Mouse (Mus musculus) hindlimb bud, embryonic 11.5 days (tissue): ENCODE results near the gene Mical3.

Source experiments
- DNase-seq: peaks from one replicate; pipeline ENCODE4 v3.0.0-alpha.2; 2012; ENCODE audit warnings: low read depth, low spot score; ENCODE audit errors: extremely low spot score

Mical3 gene

DNA sequence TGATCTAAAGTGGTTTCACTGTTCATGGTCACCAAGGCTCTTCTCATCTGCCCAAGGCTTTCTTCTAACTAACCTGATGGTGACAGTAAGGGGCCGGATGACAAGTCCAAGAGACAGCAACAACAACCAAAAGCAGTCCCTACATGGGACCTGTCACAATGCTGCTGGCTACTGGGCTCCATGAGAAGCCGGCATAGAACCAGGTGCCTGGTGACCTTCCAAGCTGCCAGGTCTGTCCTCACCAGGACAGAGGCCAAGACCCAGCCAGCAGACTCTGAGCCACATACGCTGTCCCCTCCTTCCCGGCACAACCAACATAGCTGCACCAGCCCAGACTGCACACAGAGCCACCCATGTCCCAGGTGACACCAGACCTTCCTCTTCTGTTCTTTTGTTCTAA is 112.7 kb downstream of the Mical3 start:
- DNase-seq = no peak

DNA sequence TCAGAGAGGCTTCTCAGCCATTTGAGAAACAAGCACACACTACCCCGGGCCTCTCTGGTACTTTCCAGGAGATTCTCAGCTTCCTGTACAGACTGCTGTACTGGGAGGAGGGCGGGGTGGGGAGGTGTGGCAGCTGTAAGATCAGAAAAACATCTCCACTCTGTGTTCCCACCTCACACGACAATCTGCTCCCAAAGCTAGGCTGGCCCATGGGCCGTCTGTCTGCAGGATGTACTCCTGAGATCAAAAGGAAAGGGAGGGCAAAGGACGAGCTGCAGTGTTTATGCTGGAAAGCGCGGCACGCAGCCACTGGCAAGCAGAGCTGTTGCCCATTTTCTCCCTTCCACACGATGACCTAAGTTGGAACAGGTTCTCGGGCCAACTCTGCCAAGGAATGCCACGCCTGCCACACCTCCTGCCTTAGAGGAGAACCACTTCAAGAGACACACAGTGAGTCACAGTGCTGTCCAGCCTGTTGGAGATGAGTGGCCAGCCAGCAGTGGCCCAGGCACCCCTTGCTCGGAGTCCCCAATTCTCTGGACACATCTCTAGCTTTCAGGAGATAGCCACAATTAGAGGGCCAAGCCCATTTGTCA is 113.3 kb downstream of the Mical3 start:
- no peak for DNase-seq

DNA sequence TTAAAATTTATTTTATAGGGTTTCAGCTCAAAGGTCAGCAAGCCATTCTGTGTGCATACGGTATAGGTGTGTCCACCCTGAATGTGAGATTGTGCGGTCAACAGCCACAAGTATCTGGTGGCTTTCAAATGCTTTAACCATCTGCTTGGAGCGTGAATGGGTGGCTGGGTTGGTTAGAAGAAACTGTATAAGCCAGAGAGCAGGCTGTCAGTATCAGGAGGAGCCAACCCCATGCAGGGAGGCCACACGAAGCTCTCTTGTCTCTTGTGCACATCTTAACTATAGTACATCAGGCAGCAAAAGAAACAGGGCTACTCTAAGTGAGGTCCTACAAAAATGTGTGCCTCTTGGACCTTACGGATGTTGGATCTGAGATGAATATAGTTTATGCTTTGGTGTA is 114.7 kb downstream of the Mical3 start:
- no peak for DNase-seq

DNA sequence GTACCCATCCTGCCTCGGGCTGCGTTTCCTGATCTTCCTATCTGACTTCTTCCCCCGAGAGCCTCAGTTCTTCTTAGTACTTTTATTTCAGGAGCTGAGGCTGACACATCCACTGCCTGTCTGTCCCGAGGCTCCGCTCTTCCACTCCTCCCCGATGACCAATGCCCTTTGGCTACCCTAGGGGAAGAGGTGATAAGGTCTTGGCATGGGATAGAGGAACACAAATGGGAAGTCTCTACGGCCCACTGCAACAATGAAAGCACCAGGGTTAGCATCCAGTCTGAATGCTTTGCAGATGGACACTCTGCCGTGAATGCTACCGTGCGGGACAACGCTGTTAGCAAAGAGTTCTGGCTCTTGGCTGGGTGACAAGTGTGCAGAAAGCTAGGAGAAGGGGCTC is 116.5 kb downstream of the Mical3 start:
- DNase-seq = no peak

DNA sequence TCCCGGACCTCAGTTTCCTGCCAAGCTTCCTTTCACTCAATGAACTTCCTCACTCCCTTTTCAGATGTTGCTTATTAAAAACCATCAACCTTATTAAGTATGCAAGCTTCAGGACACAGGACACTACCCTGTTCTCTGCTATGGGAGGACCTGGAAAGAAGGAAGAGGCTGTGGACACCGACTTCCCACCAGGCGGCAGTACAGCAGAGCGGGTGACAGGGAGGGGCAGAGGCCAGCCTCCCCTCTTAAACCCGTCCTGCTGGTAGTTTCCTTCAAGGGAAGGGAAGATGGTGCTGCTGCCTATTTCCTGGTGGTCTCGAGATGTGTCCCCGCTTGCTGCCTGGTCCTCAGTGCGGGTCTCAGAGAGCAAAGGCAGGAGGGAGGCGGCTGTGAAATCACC is 117.0 kb downstream of the Mical3 start:
- no peak for DNase-seq

DNA sequence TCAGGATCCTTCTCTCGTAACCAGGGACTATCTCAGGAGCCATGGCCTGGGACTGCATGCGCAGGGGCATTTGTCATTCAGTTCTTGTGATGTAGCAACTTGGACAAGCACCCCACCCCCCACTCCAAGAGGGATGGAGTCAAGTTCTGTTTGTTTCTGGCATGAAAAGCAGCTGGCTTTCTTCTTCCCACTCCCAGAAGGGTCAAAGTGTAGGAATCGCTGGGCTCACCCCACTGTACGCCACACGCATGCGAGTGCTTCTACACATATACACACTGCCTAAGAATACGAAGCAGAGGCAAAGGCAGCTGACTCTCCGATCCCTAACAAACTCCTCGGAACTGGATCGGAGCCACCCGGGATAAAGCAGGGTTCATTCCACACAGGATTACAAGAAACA is 119.1 kb downstream of the Mical3 start:
- no peak for DNase-seq

DNA sequence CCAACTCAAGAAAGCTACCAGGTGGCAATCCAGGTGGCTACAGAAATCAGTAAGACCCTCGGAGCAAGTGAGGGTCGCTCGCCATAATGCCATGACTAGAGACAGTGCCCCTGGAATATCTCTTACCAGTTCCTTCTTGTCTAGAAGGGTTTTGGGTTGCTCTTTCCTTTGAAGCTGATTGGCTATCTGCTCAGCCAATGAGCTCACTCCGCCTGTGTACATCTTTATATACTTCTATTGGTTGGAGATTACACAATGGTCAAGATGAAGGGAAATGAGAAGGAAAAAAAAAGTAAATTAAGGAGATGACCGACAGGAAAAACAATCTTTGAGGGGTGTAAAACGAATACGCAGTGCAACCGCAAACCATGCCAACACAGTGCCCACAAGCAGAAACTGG is 121.1 kb downstream of the Mical3 start:
- no peak for DNase-seq

DNA sequence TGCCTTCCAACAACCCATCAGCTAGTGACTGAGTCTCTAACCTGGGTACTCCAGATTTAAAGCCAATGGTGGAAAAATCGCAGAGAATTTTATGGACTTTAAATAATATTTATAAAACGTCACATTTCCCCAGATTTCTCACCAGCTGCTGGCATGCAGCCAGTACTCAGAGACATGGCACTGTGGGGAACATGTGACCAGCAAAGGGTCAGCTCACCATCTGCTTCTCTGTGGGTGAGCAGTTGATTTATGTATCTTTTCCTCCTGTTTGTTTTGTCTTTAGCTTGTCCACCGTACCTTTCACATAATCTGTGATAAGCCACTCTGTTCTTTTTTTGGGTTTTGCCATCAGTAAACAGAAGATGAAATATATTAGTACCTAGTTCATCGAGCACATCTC is 125.8 kb downstream of the Mical3 start:
- DNase-seq = no peak

DNA sequence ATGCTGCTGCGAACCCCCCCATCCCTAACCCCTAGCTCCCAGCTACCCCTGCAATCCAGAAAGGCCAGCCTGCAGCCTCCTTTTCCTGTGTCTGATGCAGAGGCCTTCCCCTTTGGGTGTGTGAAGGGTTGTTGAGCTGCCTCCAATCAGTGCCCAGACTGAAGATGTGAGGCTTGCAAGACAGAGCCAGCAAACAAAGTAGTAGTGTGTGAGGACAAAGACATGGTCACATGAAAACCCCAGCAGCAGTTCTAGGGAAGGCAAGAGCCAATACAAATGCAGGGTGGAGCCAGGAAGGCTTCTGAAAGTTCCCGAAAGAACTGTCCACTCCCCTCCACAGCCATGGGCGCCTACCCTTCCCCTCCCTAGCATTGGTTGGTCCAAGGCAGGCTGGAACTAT is 127.8 kb downstream of the Mical3 start:
- DNase-seq = no peak

DNA sequence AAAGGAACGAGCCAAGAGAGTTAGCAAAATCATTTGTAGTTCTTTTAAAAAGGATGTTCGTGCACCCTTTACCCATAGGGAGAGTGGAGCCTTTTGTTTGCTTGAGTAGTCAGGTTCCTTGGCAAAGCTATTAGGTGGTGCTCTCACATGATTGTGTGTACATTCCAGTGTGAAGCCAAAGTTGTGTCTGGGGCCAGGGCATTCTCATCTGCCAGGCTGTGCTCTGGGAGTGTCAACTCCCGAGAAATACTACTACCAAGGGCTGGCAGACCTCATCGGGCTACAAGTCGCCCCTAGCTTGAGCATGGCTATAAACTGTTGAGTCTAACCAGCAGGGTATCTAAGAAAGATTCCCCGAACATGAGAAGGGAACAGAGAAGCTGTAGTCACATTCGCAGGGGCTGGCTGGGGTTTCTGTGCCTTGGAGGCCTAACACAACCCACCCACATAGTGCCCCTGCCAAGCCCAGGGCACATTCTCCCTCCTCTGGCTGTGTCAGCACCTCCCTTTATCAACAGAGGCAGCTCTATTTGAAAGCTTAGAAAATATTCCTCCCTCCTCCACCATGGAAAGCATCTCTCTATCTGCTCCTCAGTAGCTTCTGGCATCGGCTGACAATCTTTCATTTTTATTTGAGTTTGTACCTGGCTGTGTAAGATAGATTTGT is 130.8 kb downstream of the Mical3 start:
- no peak for DNase-seq

DNA sequence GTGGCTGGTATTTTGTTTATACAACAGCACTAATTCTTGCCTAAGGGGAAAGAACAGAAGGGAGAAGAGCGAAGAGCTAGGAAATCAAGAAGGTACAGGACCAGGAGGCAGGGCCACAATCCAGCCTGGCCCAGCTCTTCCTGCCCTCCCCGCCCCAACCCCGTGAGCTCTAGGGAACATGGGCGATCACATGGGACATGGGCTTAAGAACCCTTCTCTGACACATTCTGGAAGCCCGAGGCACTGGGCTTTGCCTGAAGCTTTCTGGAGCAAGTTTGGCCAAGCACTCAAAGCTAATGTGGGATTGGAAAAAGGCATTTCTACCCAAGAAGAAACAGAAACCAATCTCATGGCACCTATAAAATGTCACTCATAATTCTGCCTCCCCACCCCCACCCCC is 131.7 kb downstream of the Mical3 start:
- no peak for DNase-seq

DNA sequence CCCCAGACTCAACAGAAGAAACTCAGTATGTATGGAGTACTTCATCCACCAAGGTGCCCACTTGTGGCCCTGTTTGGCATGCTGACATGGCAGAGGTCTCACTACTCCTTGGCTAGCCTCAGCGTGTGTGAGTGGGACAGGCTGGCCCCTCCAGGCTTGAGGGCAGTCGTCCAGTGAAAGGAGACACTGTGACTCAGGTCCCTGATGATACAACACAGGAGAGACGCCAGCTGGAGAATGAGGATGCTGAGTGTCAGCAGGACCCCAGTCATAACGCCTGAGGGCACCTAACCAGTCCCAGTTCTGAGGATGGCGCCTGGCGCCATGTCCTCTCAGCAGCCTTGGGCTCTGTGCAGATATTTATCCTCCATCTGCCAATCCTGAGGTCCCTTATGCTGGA is 134.2 kb downstream of the Mical3 start:
- no peak for DNase-seq

DNA sequence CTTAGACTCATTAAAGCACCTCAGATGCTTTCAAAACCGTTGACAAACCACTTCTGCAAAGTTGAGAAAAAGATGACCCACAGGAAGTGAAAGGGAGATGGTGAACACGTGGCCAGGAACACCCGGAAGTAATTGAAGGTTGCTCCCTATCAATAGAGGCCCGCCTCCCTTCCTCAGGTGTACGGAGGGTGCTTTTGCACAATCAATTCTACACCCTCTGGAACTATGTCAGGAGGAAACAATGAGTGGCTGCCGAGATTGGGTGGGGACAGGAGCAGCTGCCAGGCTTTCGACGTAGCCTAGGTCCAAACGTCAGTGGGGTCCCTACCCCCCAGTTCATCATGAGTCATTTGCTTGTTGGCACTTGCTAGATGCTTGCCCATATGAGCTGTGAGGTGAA is 135.3 kb downstream of the Mical3 start:
- no peak for DNase-seq

DNA sequence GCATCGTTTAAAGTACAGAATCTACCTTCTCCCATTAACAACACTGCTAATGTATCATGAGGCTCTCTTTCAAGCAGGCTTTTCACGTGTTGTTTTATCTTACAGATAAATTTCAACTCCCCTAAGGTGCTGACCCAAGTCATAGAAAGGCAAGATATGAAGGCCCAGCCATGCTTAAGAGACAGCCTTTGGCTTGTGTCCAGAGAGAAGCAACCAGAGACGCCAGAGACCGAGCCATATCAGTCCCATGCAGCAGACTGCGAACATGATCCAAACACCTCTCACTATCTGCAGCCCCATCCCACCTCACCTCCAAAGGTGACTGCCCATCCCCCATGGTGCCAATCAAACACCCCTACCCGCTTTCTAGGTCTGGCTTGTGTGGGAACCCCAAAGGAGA is 138.9 kb downstream of the Mical3 start:
- DNase-seq = no peak

DNA sequence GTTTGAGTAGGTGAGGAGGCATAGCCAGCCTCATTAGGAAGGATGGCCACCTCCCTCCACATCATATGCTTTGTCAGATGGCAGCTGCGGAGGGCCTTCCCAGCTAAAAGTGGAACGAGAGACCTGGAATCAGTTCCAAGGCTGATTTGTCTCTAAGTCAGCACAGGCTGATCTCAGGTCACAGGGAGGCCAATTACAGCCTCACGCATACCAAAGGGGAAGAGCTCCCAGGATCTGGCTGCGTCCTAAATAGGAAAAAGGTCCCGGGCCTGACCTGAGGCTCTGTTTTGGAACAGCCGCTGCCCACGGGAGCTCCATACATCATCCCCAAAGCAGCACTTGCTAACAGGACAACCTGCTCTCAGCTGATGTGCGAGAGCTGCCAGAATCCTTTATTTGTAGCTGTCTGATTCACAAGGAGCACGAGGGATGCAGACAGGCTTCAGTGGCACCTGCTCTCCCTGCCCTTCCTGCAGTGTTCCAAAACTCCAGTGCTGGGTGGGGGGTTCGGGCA is 143.2 kb downstream of the Mical3 start:
- no peak for DNase-seq

DNA sequence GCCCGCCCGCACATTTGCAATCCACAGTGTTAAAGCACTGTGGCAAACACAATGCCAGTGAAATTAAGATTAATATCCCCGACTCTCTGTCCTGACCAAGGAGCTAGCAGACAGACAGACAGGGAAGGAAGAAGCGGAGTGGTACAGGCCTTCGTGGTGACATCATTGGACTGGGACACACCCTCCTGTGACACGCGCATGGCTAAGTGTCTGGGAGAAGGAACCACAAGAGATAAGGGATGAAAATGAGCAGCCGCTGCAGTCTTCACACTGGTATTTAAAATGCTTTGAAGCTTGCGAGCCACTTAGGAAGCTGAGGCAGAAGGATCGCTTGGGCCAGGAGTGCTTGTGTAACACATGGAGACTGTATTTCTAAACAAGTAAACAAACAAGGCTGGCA is 143.6 kb downstream of the Mical3 start:
- DNase-seq = no peak

DNA sequence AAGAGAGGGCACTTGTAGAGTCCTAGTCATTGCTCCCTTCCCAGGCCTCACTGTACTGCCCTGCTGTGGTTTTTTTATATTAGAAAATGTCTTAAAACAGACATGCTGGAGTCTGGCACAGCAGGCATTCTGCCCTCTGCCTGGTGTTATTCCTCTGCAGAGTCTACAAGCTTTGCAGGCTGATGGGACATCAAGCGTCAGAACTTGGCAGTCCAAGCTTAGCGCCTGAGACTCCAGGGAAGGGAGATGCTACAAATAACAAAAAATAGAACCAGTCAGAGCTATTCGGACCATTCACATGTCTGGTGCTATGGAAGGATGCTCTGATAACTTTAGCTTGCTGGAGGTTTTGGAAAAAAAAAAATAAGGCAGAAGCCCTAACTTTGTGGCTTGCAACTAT is 144.6 kb downstream of the Mical3 start:
- no peak for DNase-seq

DNA sequence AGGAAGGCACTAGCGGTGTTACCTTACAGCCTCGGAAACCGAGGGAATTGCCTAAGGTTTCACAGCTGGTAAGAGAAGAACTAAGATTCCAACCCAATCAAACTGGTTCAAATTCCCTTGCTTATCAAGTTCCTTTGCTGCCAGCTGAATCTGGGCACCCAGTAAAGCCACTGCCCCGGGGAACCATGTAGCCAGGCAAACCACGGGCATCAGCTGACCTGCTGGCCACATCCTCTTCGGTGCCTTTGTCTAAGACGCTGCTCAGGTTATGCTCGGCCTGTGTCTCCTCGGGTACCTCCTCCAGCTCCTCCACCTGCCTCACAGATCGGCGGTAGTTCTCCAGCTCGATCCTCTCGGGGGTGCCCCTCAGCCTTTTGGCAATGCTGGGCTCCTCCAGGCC is 148.5 kb downstream of the Mical3 start:
- DNase-seq = no peak

DNA sequence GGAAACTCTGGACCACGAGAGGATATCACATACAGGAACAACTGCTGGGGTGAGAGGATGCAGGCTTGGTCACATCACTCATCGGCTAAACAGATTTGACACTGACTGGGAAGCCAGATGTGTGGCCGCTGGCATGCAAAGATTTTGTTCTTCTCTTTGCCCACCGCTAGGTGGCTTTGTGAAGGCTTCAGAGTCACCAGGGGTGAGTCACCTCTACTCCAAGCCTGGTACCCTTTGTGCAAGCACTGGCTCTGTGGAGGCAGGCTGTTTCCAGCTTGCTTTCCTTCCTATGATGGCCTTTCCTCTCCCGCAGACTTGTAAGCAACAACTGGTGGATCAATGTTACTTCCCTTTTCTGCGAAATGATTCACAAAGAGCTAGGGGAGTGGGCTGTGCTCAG is 149.3 kb downstream of the Mical3 start:
- no peak for DNase-seq

DNA sequence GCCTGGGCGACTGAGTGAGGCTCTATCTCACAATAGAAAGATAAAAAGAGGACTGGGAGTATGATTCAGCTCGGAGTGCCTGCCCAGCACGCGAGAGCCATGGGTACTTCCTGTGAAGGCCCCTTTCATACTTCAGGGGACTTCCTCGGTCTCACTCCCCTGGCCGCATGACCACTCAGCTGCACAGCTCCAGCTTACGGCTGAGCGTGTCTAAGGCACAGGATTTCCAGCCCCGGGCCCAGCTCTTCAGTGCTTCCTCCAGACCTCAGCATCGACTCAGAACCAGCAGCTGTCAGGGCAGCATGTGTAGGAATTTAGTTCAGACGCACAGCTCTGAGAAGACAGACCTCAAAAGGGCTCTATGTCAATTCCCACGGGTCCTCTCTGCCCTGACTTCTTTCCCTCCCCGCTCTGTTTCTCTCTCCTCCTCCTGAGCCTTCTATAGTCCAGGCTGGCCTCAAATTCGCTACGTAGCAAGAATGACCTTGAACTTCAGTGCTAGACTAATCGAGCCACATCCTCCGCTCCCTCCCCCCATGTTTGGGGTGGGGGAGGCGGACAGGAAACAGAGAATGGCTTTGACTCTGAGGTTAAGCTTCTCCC is 152.7 kb downstream of the Mical3 start:
- DNase-seq = no peak

DNA sequence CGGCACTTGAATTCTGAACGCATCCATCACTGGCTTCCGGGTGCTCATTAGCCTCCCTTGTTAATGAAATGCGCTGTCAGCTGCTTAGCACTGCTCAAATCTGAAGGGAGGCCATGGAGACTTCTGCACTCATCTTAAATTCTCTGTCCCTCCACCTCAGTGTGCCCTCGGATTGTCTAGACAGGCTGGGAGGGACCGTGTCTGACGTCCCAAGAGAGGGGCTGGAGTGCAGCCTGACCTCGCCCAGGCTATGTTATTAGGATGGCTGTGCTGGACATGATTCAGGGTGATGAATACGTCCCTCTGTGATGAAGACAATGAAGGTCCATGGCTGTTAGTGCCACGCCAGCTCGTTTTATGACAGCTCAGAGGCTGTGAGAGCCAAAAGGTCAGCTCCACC is 153.8 kb downstream of the Mical3 start:
- DNase-seq = no peak

DNA sequence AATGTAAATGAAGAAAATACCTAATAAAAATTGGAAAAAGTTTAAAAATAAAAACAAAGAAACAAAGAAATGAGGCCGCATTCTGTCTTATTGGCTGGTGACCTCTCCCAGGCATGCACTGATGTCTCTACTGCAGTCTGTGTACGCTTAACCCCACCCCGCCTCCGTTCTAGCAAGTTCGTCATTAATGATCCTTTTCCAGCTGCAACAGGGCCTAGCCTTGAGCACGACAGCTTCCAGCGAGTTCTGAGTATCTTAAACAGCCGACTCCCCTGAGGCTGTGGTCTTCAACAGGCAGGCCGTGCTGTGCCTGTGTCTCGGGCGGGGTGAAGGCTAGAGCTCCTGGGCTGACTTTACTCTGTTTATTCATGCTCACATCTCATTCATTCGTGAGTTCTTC is 154.7 kb downstream of the Mical3 start:
- DNase-seq = no peak
